Mouse (Mus musculus) MEL (cell line): ENCODE data around the gene Tnp2. TPM values are rescaled to one million over a fixed set of nuclear protein-coding genes. Genes with fewer than 3 reads are reported as not detected.

Source experiments
- DNase-seq: peaks from one replicate; pipeline ENCODE4 v3.0.0; 2011; ENCODE audit warnings: low read depth, low spot score
- H3K27ac ChIP-seq: 2 replicates; pipeline ENCODE4 v1.5.1; 2012; ENCODE audit warnings: low read depth, mild to moderate bottlenecking, control low read depth, low read length, moderate library complexity; ENCODE audit not compliant: control insufficient read depth
- H3K27me3 ChIP-seq, 2 experiments: fragments of 150-350 bp in 1 of 2; sonication (generic) in 1 of 2; 2 replicates each; pipeline ENCODE4 v1.6.1; 2012; ENCODE audit warnings: low read length in 2 of 2, mild to moderate bottlenecking in 2 of 2, improper control_type of control experiment in 1 of 2, moderate library complexity in 1 of 2; ENCODE audit not compliant: insufficient read depth in 2 of 2, control insufficient read depth in 1 of 2
- H3K36me3 ChIP-seq, 2 experiments: 2 replicates each; pipeline ENCODE4 v1.6.1; 2012 to 2014; ENCODE audit warnings: low read length in 2 of 2, improper control_type of control experiment in 1 of 2, inconsistent platforms in 1 of 2, mild to moderate bottlenecking in 1 of 2; ENCODE audit not compliant: insufficient read depth in 2 of 2, control insufficient read depth in 1 of 2
- H3K4me1 ChIP-seq, 2 experiments: fragments of 150-350 bp in 1 of 2; sonication (generic) in 1 of 2; 2 replicates each; pipeline ENCODE4 v1.6.1; 2012; ENCODE audit warnings: low read length in 2 of 2, improper control_type of control experiment in 1 of 2, mild to moderate bottlenecking in 1 of 2; ENCODE audit not compliant: insufficient read depth in 2 of 2, control insufficient read depth in 1 of 2
- H3K4me3 ChIP-seq, 2 experiments: fragments of 150-350 bp in 1 of 2; sonication (generic) in 1 of 2; 2 replicates each; pipeline ENCODE4 v1.5.1; 2012; ENCODE audit warnings: low read depth in 2 of 2, low read length in 2 of 2, mild to moderate bottlenecking in 2 of 2, moderate library complexity in 2 of 2, control low read depth in 1 of 2, improper control_type of control experiment in 1 of 2; ENCODE audit not compliant: control insufficient read depth in 1 of 2, insufficient read depth in 1 of 2
- H3K79me2 ChIP-seq: 2 replicates; pipeline ENCODE4 v1.6.1; 2012; ENCODE audit warnings: mild to moderate bottlenecking, low read length, moderate library complexity; ENCODE audit not compliant: control insufficient read depth, poor library complexity, insufficient read depth
- H3K9ac ChIP-seq: 2 replicates; pipeline ENCODE4 v1.6.1; 2012; ENCODE audit warnings: low read depth, mild to moderate bottlenecking, control low read depth, low read length, moderate library complexity; ENCODE audit not compliant: control insufficient read depth, poor library complexity, severe bottlenecking
- H3K9me3 ChIP-seq: fragments of 150-350 bp; sonication (generic); replicated peaks from 2 replicates; pipeline ENCODE4 v1.6.1; 2012; ENCODE audit warnings: mild to moderate bottlenecking, low read length, improper control_type of control experiment, moderate library complexity; ENCODE audit not compliant: insufficient read depth
- CHD2 ChIP-seq: IDR thresholded peaks from 2 replicates; pipeline ENCODE4 v1.6.1; 2011; ENCODE audit warnings: low read length, improper control_type of control experiment
- ELF1 ChIP-seq: IDR thresholded peaks from 2 replicates; pipeline ENCODE4 v1.6.1; 2014; ENCODE audit warnings: low read depth, mild to moderate bottlenecking, inconsistent platforms, low read length, improper control_type of control experiment, moderate library complexity
- ETS1 ChIP-seq: IDR thresholded peaks from 2 replicates; pipeline ENCODE4 v1.6.1; 2012; ENCODE audit warnings: low read depth, mild to moderate bottlenecking, inconsistent platforms, low read length, improper control_type of control experiment, moderate library complexity
- HCFC1 ChIP-seq: IDR thresholded peaks from 2 replicates; pipeline ENCODE4 v1.6.1; 2012; ENCODE audit warnings: low read depth, mild to moderate bottlenecking, inconsistent platforms, low read length, improper control_type of control experiment, moderate library complexity
- JUND ChIP-seq: IDR thresholded peaks from 2 replicates; pipeline ENCODE4 v1.6.1; 2011; ENCODE audit warnings: low read depth, mild to moderate bottlenecking, improper control_type of control experiment, low read length
- MAFK ChIP-seq: IDR thresholded peaks from 2 replicates; pipeline ENCODE4 v1.6.1; 2011; ENCODE audit warnings: low read depth, mild to moderate bottlenecking, low read length, improper control_type of control experiment, borderline replicate concordance
- MAX ChIP-seq: IDR thresholded peaks from 2 replicates; pipeline ENCODE4 v1.6.1; 2011; ENCODE audit warnings: low read length, improper control_type of control experiment
- MEF2A ChIP-seq: IDR thresholded peaks from 2 replicates; pipeline ENCODE4 v1.6.1; 2014; ENCODE audit warnings: low read depth, mild to moderate bottlenecking, inconsistent platforms, low read length, improper control_type of control experiment; ENCODE audit not compliant: poor library complexity, insufficient replicate concordance, severe bottlenecking; ENCODE audit errors: extremely low read depth
- MXI1 ChIP-seq: IDR thresholded peaks from 2 replicates; pipeline ENCODE4 v1.6.1; 2011; ENCODE audit warnings: mild to moderate bottlenecking, low read depth, low read length, improper control_type of control experiment
- MYC ChIP-seq: IDR thresholded peaks from 2 replicates; pipeline ENCODE4 v1.6.1; 2011; ENCODE audit warnings: low read depth, mild to moderate bottlenecking, low read length, improper control_type of control experiment, moderate library complexity
- NELFE ChIP-seq: IDR thresholded peaks from 2 replicates; pipeline ENCODE4 v1.6.1; 2011; ENCODE audit warnings: low read depth, low read length, improper control_type of control experiment
- POLR2AphosphoS2 ChIP-seq: IDR thresholded peaks from 2 replicates; pipeline ENCODE4 v1.6.1; 2011; ENCODE audit warnings: low read length, improper control_type of control experiment
- SIN3A ChIP-seq: IDR thresholded peaks from 2 replicates; pipeline ENCODE4 v1.6.1; 2012; ENCODE audit warnings: low read length, improper control_type of control experiment, inconsistent platforms
- USF2 ChIP-seq, 2 experiments: IDR thresholded peaks; 2 replicates each; pipeline ENCODE4 v1.6.1; 2011 to 2012; ENCODE audit warnings: improper control_type of control experiment in 2 of 2, low read length in 2 of 2, borderline replicate concordance in 1 of 2, inconsistent platforms in 1 of 2, low read depth in 1 of 2, mild to moderate bottlenecking in 1 of 2; ENCODE audit not compliant: insufficient read depth in 1 of 2
- ZKSCAN1 ChIP-seq: IDR thresholded peaks from 2 replicates; pipeline ENCODE4 v1.6.1; 2012; ENCODE audit warnings: low read depth, mild to moderate bottlenecking, inconsistent platforms, low read length, improper control_type of control experiment, moderate library complexity
- polyA plus RNA-seq, 2 experiments: library from polyadenylated mRNA; stranded (reverse) in 1 of 2; unstranded in 1 of 2; fragments of >175 nt in 1 of 2; fragments of >200 nt in 1 of 2; gene quantifications; 2 replicates each; pipeline versions ENCODE4 v1.2.1 to v1.2.4; 2012; ENCODE audit warnings: low replicate concordance in 2 of 2, low read depth in 1 of 2; ENCODE audit not compliant: insufficient read length in 2 of 2, insufficient read depth in 1 of 2, missing spikeins in 1 of 2
- total RNA-seq: library from RNA; depleted of rRNA; stranded (reverse); fragments of 300-350 nt; gene quantifications from 2 replicates; pipeline ENCODE4 v1.2.3, GENCODE M21; 2012

Gene Tnp2
- total and polyA plus RNA-seq, 3 experiments = not detected

- no peaks in the 10 kb centered on the region; the same call in 1 of the 2 replicates for H3K79me2 ChIP-seq
- no peak overlapping the region for H3K4me3 ChIP-seq
- TF ChIP-seq ETS1 (no peak), NELFE (no peak), JUND (no peak), HCFC1 (no peak), POLR2AphosphoS2 (no peak), CHD2 (no peak)
- peaks cover 0 to 3% of the 10 kb centered on the region in 2 experiments; a peak in 1 of 4 replicates for H3K4me1 ChIP-seq
- DNase-seq = no peak
- H3K9ac ChIP-seq = no peak overlapping the region
- peaks cover 0 to 4% of the 10 kb centered on the region in 2 experiments; a peak in 3 of 4 replicates for H3K27me3 ChIP-seq
- H3K9me3 ChIP-seq = no peaks in the 10 kb centered on the region
- no peak overlapping the region for H3K27ac ChIP-seq
- H3K36me3 ChIP-seq = no peaks in the 10 kb centered on the region
Observed at GRCm38 (mm10) chr16:10783451-10783850, 5.0 kb downstream of the Tnp2 start.

GRCm38 (mm10) chr16:10783152-10783434 lies 5.4 kb downstream of the Tnp2 start:
- DNase-seq = no peak
- Histone ChIP-seq H3K9me3 (no peaks in the 10 kb centered on the region), H3K27ac (no peak overlapping the region), H3K4me3 (no peak overlapping the region), H3K79me2 (no peaks in the 10 kb centered on the region; the same call in 1 of the 2 replicates), H3K4me1 (peaks cover 0 to 3% of the 10 kb centered on the region in 2 experiments; a peak in 1 of 4 replicates), H3K9ac (no peak overlapping the region), H3K36me3 (no peaks in the 10 kb centered on the region), H3K27me3 (peaks cover 0 to 4% of the 10 kb centered on the region in 2 experiments; a peak in 3 of 4 replicates)
- TF ChIP-seq ELF1 (no peak), ETS1 (no peak), SIN3A (no peak), POLR2AphosphoS2 (no peak), MYC (no peak), MAX (no peak), MXI1 (no peak), USF2 (IDR thresholded peaks at IDR 0.05; ENCODE audit: borderline replicate concordance in 1 of 2, insufficient read depth in 1 of 2, low read depth in 1 of 2, low read length in 2 of 2) (no peak), MEF2A (no peak), MAFK (no peak), ZKSCAN1 (no peak)
